In the genomic region with DNA sequence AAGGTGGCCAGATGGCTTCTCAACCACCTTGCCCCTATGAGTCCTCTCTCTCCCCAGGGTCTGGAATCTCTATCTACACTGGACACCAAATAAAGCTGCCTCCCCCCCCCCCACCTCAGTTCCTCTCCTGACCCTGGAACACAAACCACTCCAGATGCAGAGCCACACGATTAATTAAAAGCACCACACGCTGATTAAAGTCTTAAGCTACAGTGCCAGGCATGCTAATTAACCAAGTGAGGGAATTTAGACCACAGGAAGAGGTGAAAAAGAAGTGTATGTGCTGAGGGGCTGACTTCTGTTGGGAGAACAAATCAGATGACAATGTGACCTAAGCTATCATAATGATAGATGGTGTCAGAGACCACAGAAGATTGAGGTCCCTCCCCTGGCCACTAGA, we compare ENCODE assay signal across 21 mouse cellular contexts.
DNase-seq lines count a peak whose midpoint lies in the region; ATAC-seq and TF ChIP-seq lines count a peak whose summit lies in the region.
"Had no signal": no experiment of that assay in that cellular context is flagged by ENCODE, and none has a peak within 500 bp of the region (broad histone marks: within the 10 kb centered on the region; RNA-seq: fewer than 3 reads in every experiment).

No protein-coding gene starts in this region.

- ATAC-seq in forebrain, embryonic 14.5 days = no peak
- ATAC-seq in forebrain, embryonic 13.5 days = no peak
- ATAC-seq in megakaryocyte-erythroid progenitor cell, adult 5-6 weeks (replicated peaks; ENCODE audit: low FRiP score, low TSS enrichment, poor library complexity, severe bottlenecking) = no peak
- ATAC-seq: activated CD4-positive, CD25-positive, alpha-beta regulatory T cell, adult 4 months; CD4-positive, CD25-positive, alpha-beta regulatory T cell, adult 4 months; Patski had no signal

- H3K9me3 ChIP-seq in forebrain, embryonic 14.5 days (replicated peaks; ENCODE audit: control insufficient read depth, low read length) = no peaks in the 10 kb centered on the region
- H3K9me3 ChIP-seq in forebrain, embryonic 13.5 days (replicated peaks) = no peaks in the 10 kb centered on the region
- H3K9me3 ChIP-seq: G1E had no signal

- H3K27ac ChIP-seq in forebrain, embryonic 14.5 days (ENCODE audit: low read depth, low read length) = no peak overlapping the region; the same call in 1 of the 2 replicates
- no peak overlapping the region for H3K27ac ChIP-seq in forebrain, embryonic 13.5 days

- no peak for TF ChIP-seq POLR2A in brain, embryonic 14.5 days (IDR thresholded peaks at IDR 0.05; ENCODE audit: borderline replicate concordance, extremely low read depth, insufficient read depth, insufficient read length, poor library complexity, severe bottlenecking)

- TF ChIP-seq CTCF in brain, embryonic 14.5 days (IDR thresholded peaks at IDR 0.05; ENCODE audit: borderline replicate concordance, extremely low read depth, insufficient read depth, insufficient read length) = no peak

- H3K36me3 ChIP-seq in forebrain, embryonic 14.5 days (ENCODE audit: control insufficient read depth, insufficient read depth, low read length) = no peaks in the 10 kb centered on the region
- no peaks in the 10 kb centered on the region for H3K36me3 ChIP-seq in forebrain, embryonic 13.5 days (ENCODE audit: poor library complexity, severe bottlenecking)
- H3K36me3 ChIP-seq: G1E had no signal

- no peaks in the 10 kb centered on the region for H3K27me3 ChIP-seq in forebrain, embryonic 14.5 days (replicated peaks; ENCODE audit: control insufficient read depth, insufficient read depth, low read length)
- H3K27me3 ChIP-seq in forebrain, embryonic 13.5 days = no peaks in the 10 kb centered on the region
- H3K27me3 ChIP-seq: Patski had no signal

- H3K9ac ChIP-seq in forebrain, embryonic 14.5 days (ENCODE audit: low read length) = no peak overlapping the region
- H3K9ac ChIP-seq in forebrain, embryonic 13.5 days = no peak overlapping the region

- H3K4me1 ChIP-seq in forebrain, embryonic 14.5 days (ENCODE audit: control insufficient read depth, insufficient read depth, low read length) = peaks cover 24% of the 10 kb centered on the region
- H3K4me1 ChIP-seq in forebrain, embryonic 13.5 days = peaks cover 34% of the 10 kb centered on the region

- 7% methylated on average over 2 of the region's 2 CpGs for WGBS in forebrain, embryonic 14.5 days
- 20% methylated on average over 2 of the region's 2 CpGs for WGBS in forebrain, embryonic 13.5 days

- no peak overlapping the region for H3K4me2 ChIP-seq in forebrain, embryonic 14.5 days (ENCODE audit: low read length)
- no peak overlapping the region for H3K4me2 ChIP-seq in forebrain, embryonic 13.5 days

- H3K4me3 ChIP-seq in forebrain, embryonic 14.5 days (ENCODE audit: low read depth, low read length) = no peak overlapping the region
- H3K4me3 ChIP-seq in forebrain, embryonic 13.5 days = no peak overlapping the region

- peak; percentile 59 for DNase-seq in forebrain, embryonic 14.5 days (ENCODE audit: low spot score)
- peak; percentile 49 for DNase-seq in heart, adult 11 months
- no peak for DNase-seq in heart, adult 9 months (ENCODE audit: low spot score in 2 of 2)
- peak; percentile 71 for DNase-seq in brain, embryonic 14.5 days (ENCODE audit: low read depth)
- DNase-seq: adrenal gland, adult 2 months; adrenal gland, adult 8-10 months; adrenal gland, postnatal 10 days; adrenal gland, postnatal 14 days; adrenal gland, postnatal 25 days; adrenal gland, postnatal 36 days; B cell, adult 2 months; cerebellum, adult 11 months; cerebellum, adult 11-12 months; cerebellum, adult 18-20 months; cerebellum, adult 2 months had no signal

Comparison
In these comparisons a context has a peak if more than half of its experiments do, and no peak if none do; other contexts are left out.
1. DNase-seq: peak in forebrain, embryonic 14.5 days (single experiment), heart, adult 11 months (single experiment) and brain, embryonic 14.5 days (single experiment); none in heart, adult 9 months (0 of 2).